Mouse (Mus musculus) intestine, postnatal 0 days (tissue): Measurements from ENCODE around the gene Fam89b. TPM values are rescaled to one million over a fixed set of nuclear protein-coding genes. Genes with fewer than 3 reads are reported as not detected.

Source experiments
- ATAC-seq: fragments of 200-750 bp; cut with Nextera tagmentation; 2 replicates; pipeline ENCODE4 v1.8.0; 2017; ENCODE audit warnings: mild to moderate bottlenecking, moderate TSS enrichment, moderate library complexity
- H3K27ac ChIP-seq: fragments of 300-500 bp; sonication (generic); 2 replicates; pipeline ENCODE4 v1.5.1; 2014; ENCODE audit warnings: mild to moderate bottlenecking, low read depth, low read length, moderate library complexity
- H3K27me3 ChIP-seq: fragments of 300-500 bp; sonication (generic); replicated peaks from 2 replicates; pipeline ENCODE4 v1.6.1; 2014; ENCODE audit warnings: low read length, mixed read lengths; ENCODE audit not compliant: control insufficient read depth, insufficient read depth
- H3K36me3 ChIP-seq: fragments of 300-500 bp; sonication (generic); 2 replicates; pipeline ENCODE4 v1.6.1; 2014; ENCODE audit warnings: mild to moderate bottlenecking, moderate library complexity; ENCODE audit not compliant: control insufficient read depth, insufficient read depth
- H3K4me1 ChIP-seq: fragments of 300-500 bp; sonication (generic); replicated peaks from 2 replicates; pipeline ENCODE4 v1.6.1; 2014; ENCODE audit warnings: antibody characterized with exemption, low read length, mixed read lengths; ENCODE audit not compliant: control insufficient read depth, insufficient read depth
- H3K4me2 ChIP-seq: fragments of 300-500 bp; sonication (generic); replicated peaks from 2 replicates; pipeline ENCODE4 v1.6.1; 2014; ENCODE audit warnings: low read depth, mild to moderate bottlenecking, moderate library complexity
- H3K4me3 ChIP-seq: fragments of 300-500 bp; sonication (generic); 2 replicates; pipeline ENCODE4 v1.5.1; 2014; ENCODE audit warnings: low read depth, low read length
- H3K9ac ChIP-seq: fragments of 300-500 bp; sonication (generic); 2 replicates; pipeline ENCODE4 v1.6.1; 2014; ENCODE audit warnings: mild to moderate bottlenecking, low read depth, low read length
- H3K9me3 ChIP-seq: fragments of 300-500 bp; sonication (generic); 2 replicates; pipeline ENCODE4 v1.6.1; 2016; ENCODE audit warnings: mixed run types; ENCODE audit not compliant: control insufficient read depth
- CTCF ChIP-seq: sonication (generic); IDR thresholded peaks from 2 replicates; pipeline ENCODE4 v1.5.1; 2016; ENCODE audit warnings: low read depth, mild to moderate bottlenecking, control low read depth, antibody characterized with exemption, moderate library complexity
- WGBS: fragments of 180-500 bp; shearing (Covaris S2); extraction: QIAGEN DNeasy Blood & Tissue Kit; methylation state at CpG from one replicate; pipeline ENCODE4 v1.1.7; 2014; 5-methylcytosine and 5-hydroxymethylcytosine counted together
- polyA plus RNA-seq: library from polyadenylated mRNA; unstranded; fragments of >200 nt; fragmentation: Nextera tagmentation; extraction: Ambion mirVana; gene quantifications from 2 replicates; pipeline ENCODE4 v1.2.1, GENCODE M21; 2015

Fam89b gene
- polyA plus RNA-seq, 1 experiment from 2014 or later: 48.9 TPM

DNA sequence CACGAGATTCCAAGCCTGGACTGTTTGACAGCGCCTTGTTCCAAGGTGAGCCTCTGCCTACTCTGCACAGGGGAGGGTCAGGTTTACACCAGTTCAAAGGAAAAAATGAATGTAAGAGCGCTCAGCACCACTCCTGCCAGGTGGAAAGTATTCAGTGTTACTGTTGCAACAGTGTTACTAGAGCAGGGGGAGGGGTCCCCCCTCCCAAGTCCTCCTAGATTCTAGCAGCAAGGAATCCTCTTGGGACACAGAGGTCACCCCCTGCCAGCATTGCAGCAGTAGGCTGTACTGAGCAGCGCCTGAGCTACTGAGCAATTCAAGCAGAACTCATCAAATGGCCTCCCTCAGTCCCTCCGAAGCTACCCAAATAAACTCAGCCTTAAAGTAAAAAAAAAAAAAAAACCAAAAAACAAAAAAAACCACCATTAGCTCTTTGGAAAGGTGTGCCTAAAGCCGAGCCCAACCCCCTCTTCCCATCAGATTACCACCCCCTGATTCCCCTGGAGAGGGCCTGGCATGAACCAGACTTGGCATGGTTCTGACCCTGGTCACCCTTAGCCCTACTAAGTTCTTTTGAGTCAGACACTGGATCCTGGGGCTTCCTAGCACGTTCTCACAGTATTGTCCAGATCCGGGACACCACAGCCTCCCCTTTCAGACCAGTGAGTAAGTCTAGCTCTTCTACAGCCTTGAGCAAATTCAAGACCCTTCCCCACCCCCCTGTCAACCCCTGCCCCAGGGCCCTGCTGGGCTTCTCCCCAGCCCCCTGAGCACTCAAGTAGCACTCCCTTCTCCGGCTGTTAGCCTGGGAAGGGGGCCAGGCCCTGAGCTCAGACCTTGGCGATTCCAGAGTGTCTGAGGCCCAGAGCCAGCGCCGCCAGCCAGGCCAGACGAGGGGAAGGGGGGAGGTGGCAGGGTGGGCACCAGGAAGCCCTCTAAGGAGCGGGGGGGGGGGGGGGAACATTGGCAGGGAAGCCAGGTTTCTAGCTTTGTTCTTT is 11.2 kb upstream of the Fam89b start, which contains the start of gene Ltbp3:
Gene Ltbp3 (plus strand): TSS at position 585 of the 998 bp plus-strand sequence.
- peak; percentile 21; the same call in 1 of the 2 replicates for ATAC-seq

DNA sequence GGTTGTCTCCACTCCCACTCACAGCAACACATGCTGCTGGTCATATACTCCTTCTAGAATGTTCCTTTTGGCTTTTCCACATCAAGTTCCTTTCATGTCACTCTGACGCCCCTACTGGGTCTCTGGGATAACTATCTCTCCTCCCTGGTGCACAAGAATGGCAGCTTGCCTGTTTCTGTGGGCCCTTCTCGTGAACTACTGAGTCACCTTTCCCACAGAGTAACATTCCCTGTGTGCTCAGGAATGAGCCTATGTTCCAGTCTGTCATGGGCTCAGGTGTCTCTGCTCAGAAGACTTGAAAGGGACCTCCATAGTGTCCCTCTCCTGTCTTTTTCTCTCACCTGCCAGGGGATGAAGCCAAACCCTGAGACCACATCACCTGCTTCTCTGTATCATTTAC is 10.0 kb upstream of the Fam89b start:
- WGBS: 60% methylated on average over 2 of the region's 2 CpGs
- H3K4me2 ChIP-seq: no peak overlapping the region
- no peak for ATAC-seq

More for the DNA sequence above, 11.2 kb upstream of the Fam89b start, which contains the start of gene Ltbp3:
- Histone ChIP-seq H3K27ac (peak within 1 kb of the TSS; percentile 68), H3K27me3 (peaks cover 17% of the 10 kb centered on the region), H3K36me3 (peaks cover 7% of the 10 kb centered on the region; the same call in 1 of the 2 replicates), H3K9ac (peak within 1 kb of the TSS; percentile 71), H3K4me3 (peak within 1 kb of the TSS; percentile 59), H3K9me3 (no peaks in the 10 kb centered on the region), H3K4me1 (peaks cover 4% of the 10 kb centered on the region; the same call in 1 of the 2 replicates), H3K4me2 (peak within 1 kb of the TSS; percentile 88)
- 52% methylated on average over 14 of the region's 14 CpGs for WGBS
- no peak for TF ChIP-seq CTCF

GRCm38 (mm10) chr19:5734325-5734724 is 4.9 kb upstream of the Fam89b start:
- WGBS: 77% methylated on average over 9 of the region's 9 CpGs

More for the DNA sequence above, 10.0 kb upstream of the Fam89b start:
- H3K36me3 ChIP-seq: peaks cover 5% of the 10 kb centered on the region; the same call in 1 of the 2 replicates
- peaks cover 19% of the 10 kb centered on the region for H3K27me3 ChIP-seq
- no peak for TF ChIP-seq CTCF
- no peak overlapping the region for H3K27ac ChIP-seq
- H3K9me3 ChIP-seq: no peaks in the 10 kb centered on the region
- H3K4me3 ChIP-seq: no peak overlapping the region
- peaks cover 2% of the 10 kb centered on the region; the same call in 1 of the 2 replicates for H3K4me1 ChIP-seq
- no peak overlapping the region for H3K9ac ChIP-seq

GRCm38 (mm10) chr19:5731264-5731978 is 2.0 kb upstream of the Fam89b start:
- Histone ChIP-seq H3K4me3 (peak overlapping the region; percentile 62), H3K27ac (no peak overlapping the region), H3K4me2 (peak overlapping the region; percentile 97), H3K36me3 (0 out of 2 replicates have a peak, but pooled peaks cover 2% of the 10 kb centered on the region), H3K4me1 (peaks cover 17% of the 10 kb centered on the region), H3K27me3 (peaks cover 3% of the 10 kb centered on the region; the same call in 1 of the 2 replicates), H3K9ac (peak overlapping the region; percentile 53), H3K9me3 (no peaks in the 10 kb centered on the region)
- peak; percentile 81 for ATAC-seq
- under 1% methylated on average over 47 of the region's 47 CpGs for WGBS
- TF ChIP-seq CTCF: no peak

More at GRCm38 (mm10) chr19:5734325-5734724, 4.9 kb upstream of the Fam89b start:
- no peaks in the 10 kb centered on the region for H3K9me3 ChIP-seq
- H3K27me3 ChIP-seq: peaks cover 3% of the 10 kb centered on the region; the same call in 1 of the 2 replicates
- H3K4me2 ChIP-seq: no peak overlapping the region
- H3K27ac ChIP-seq: no peak overlapping the region
- H3K4me3 ChIP-seq: no peak overlapping the region
- ATAC-seq: no peak
- no peak for TF ChIP-seq CTCF
- no peaks in the 10 kb centered on the region for H3K36me3 ChIP-seq
- H3K9ac ChIP-seq: no peak overlapping the region
- H3K4me1 ChIP-seq: 0 out of 2 replicates have a peak, but pooled peaks cover 3% of the 10 kb centered on the region

GRCm38 (mm10) chr19:5730314-5731186 is 1.1 kb upstream of the Fam89b start:
- H3K9ac ChIP-seq: peak overlapping the region; percentile 53
- ATAC-seq: no peak
- no peak overlapping the region for H3K27ac ChIP-seq
- H3K4me2 ChIP-seq: peak overlapping the region; percentile 97
- WGBS: 73% methylated on average over 29 of the region's 29 CpGs
- H3K27me3 ChIP-seq: peaks cover 2% of the 10 kb centered on the region; the same call in 1 of the 2 replicates
- no peak for TF ChIP-seq CTCF
- H3K4me1 ChIP-seq: peaks cover 17% of the 10 kb centered on the region
- peak overlapping the region; percentile 62 for H3K4me3 ChIP-seq
- 0 out of 2 replicates have a peak, but pooled peaks cover 2% of the 10 kb centered on the region for H3K36me3 ChIP-seq
- no peaks in the 10 kb centered on the region for H3K9me3 ChIP-seq
